Mouse (Mus musculus) myocyte (in vitro differentiated cells): ENCODE results near the gene Camta1.

Experiments
- CEBPB ChIP-seq: IDR thresholded peaks from 2 replicates; pipeline ENCODE4 v1.6.1; 2011; ENCODE audit warnings: mild to moderate bottlenecking, moderate library complexity; ENCODE audit not compliant: poor library complexity, insufficient read depth, severe bottlenecking
- E2F4 ChIP-seq: IDR thresholded peaks from one replicate; pipeline ENCODE4 v1.6.1; 2011; ENCODE audit warnings: mild to moderate bottlenecking, control low read depth, moderate library complexity; ENCODE audit not compliant: insufficient read depth
- MAX ChIP-seq: IDR thresholded peaks from one replicate; pipeline ENCODE4 v1.6.1; 2011; ENCODE audit warnings: low read depth, mild to moderate bottlenecking, control low read depth
- MYOG ChIP-seq, 3 experiments: IDR thresholded peaks; one replicate each; pipeline ENCODE4 v1.6.1; 2011; ENCODE audit warnings: control low read depth in 2 of 3, low read depth in 2 of 3, mild to moderate bottlenecking in 2 of 3; ENCODE audit not compliant: insufficient read length in 2 of 3, control insufficient read depth in 1 of 3, insufficient read depth in 1 of 3
- POLR2A ChIP-seq: IDR thresholded peaks from one replicate; pipeline ENCODE4 v1.6.1; 2011; ENCODE audit warnings: low read depth, mild to moderate bottlenecking, control low read depth, moderate library complexity; ENCODE audit not compliant: insufficient read length
- POLR2AphosphoS2 ChIP-seq: IDR thresholded peaks from one replicate; pipeline ENCODE4 v1.6.1; 2011; ENCODE audit warnings: low read depth, control low read depth; ENCODE audit not compliant: insufficient read length
- SRF ChIP-seq: IDR thresholded peaks from one replicate; pipeline ENCODE4 v1.6.1; 2011; ENCODE audit warnings: low read depth; ENCODE audit not compliant: control insufficient read depth, insufficient read length
- TCF3 ChIP-seq: IDR thresholded peaks from one replicate; pipeline ENCODE4 v1.6.1; 2011; ENCODE audit warnings: low read depth, control low read depth; ENCODE audit not compliant: insufficient read length
- USF1 ChIP-seq: IDR thresholded peaks from one replicate; pipeline ENCODE4 v1.6.1; 2011; ENCODE audit warnings: low read depth, mild to moderate bottlenecking, control low read depth, moderate library complexity

- TF ChIP-seq POLR2A, result no peak
- no peak for TF ChIP-seq MAX
- no peak for TF ChIP-seq POLR2AphosphoS2
- TF ChIP-seq MYOG (IDR thresholded peaks at IDR 0.05; ENCODE audit: control insufficient read depth in 1 of 3, insufficient read depth in 1 of 3, insufficient read length in 2 of 3, low read depth in 2 of 3), result no peak
- TF ChIP-seq E2F4, result no peak
- no peak for TF ChIP-seq CEBPB
- TF ChIP-seq SRF, result no peak
- TF ChIP-seq USF1, result no peak
- no peak for TF ChIP-seq TCF3
Observed at GRCm38 (mm10) chr4:151150115-151150514, 711.6 kb downstream of the Camta1 start.
